Mouse (Mus musculus) liver, adult 2 months (tissue): Measurements from ENCODE around the gene Hrh1.
"Not testable (repeated sequence)": the region's sequence is repeated elsewhere in the genome, so short reads cannot be mapped to it uniquely, and the experiment has no call there.

Source experiments
- CTCF ChIP-seq: fragments of 200-500 bp; IDR thresholded peaks from 2 replicates; pipeline ENCODE4 v1.5.1; 2011; ENCODE audit warnings: low read depth, low read length, control low read depth
- POLR2A ChIP-seq: fragments of 200-500 bp; IDR thresholded peaks from 2 replicates; pipeline ENCODE4 v1.6.1; 2011; ENCODE audit warnings: low read length, control low read depth; ENCODE audit not compliant: insufficient read depth; ENCODE audit errors: extremely low read depth

DNA sequence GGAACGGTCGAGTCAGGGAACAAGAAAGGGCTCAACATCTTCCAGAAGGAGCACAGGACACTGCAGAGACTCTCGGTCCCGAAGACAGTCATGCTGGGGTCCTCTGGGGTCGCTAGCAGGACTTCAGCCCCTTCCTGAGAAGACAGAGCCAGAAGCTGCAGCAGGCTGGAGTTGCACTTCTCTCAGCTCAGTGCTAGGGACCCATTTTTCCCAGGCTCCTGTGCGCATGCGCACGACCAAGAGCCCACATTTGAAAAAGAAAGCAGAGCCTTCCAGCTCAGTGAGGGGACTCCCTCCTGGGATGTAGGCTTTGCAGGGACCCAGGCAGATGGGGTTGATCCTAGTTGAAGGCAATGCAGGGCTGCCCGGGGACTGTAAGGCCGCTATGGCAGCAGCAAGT, 94.9 kb downstream of the Hrh1 start:
- not testable (repeated sequence) for TF ChIP-seq POLR2A, CTCF
